In genomic region chr3:127554723-127555122, GRCm38 (mm10) we compare ENCODE assay signal across 8 mouse cellular contexts. TPM values are rescaled to one million over a fixed set of nuclear protein-coding genes. Genes with fewer than 3 reads are reported as not detected.
DNase-seq lines count a peak whose midpoint lies in the region; ATAC-seq lines count a peak whose summit lies in the region.

No protein-coding gene starts in this region.

- H3K27ac ChIP-seq in heart, embryonic 10.5 days = no peak overlapping the region
- no peak overlapping the region for H3K27ac ChIP-seq in embryonic facial prominence, embryonic 14.5 days (replicated peaks; ENCODE audit: low read depth, low read length)
- no peak overlapping the region for H3K27ac ChIP-seq in liver, embryonic 13.5 days

- no peaks in the 10 kb centered on the region for H3K9me3 ChIP-seq in heart, embryonic 10.5 days
- no peaks in the 10 kb centered on the region for H3K9me3 ChIP-seq in embryonic facial prominence, embryonic 14.5 days (ENCODE audit: control insufficient read depth, low read length)
- no peaks in the 10 kb centered on the region for H3K9me3 ChIP-seq in liver, embryonic 13.5 days (replicated peaks)

- H3K36me3 ChIP-seq in heart, embryonic 10.5 days = peaks cover 22% of the 10 kb centered on the region
- H3K36me3 ChIP-seq in embryonic facial prominence, embryonic 14.5 days (ENCODE audit: control insufficient read depth, insufficient read depth, low read length) = peaks cover 16% of the 10 kb centered on the region; the same call in 1 of the 2 replicates
- H3K36me3 ChIP-seq in liver, embryonic 13.5 days = peaks cover 37% of the 10 kb centered on the region

- H3K27me3 ChIP-seq in heart, embryonic 10.5 days (ENCODE audit: insufficient read depth, poor library complexity, severe bottlenecking) = no peaks in the 10 kb centered on the region
- H3K27me3 ChIP-seq in embryonic facial prominence, embryonic 14.5 days (replicated peaks; ENCODE audit: control insufficient read depth, insufficient read depth, low read length) = no peaks in the 10 kb centered on the region
- H3K27me3 ChIP-seq in liver, embryonic 13.5 days = no peaks in the 10 kb centered on the region

- peak overlapping the region; percentile 68 for H3K4me2 ChIP-seq in embryonic facial prominence, embryonic 14.5 days (ENCODE audit: low read depth, low read length)
- peak overlapping the region; percentile 83 for H3K4me2 ChIP-seq in liver, embryonic 13.5 days

- H3K4me1 ChIP-seq in heart, embryonic 10.5 days = peaks cover 6% of the 10 kb centered on the region; the same call in 1 of the 2 replicates
- H3K4me1 ChIP-seq in embryonic facial prominence, embryonic 14.5 days (ENCODE audit: control insufficient read depth, insufficient read depth, low read length) = 0 out of 2 replicates have a peak, but pooled peaks cover 2% of the 10 kb centered on the region
- peaks cover 17% of the 10 kb centered on the region for H3K4me1 ChIP-seq in liver, embryonic 13.5 days (replicated peaks)

- peak overlapping the region; percentile 92 for H3K4me3 ChIP-seq in heart, embryonic 10.5 days
- peak overlapping the region; percentile 82 for H3K4me3 ChIP-seq in embryonic facial prominence, embryonic 14.5 days (ENCODE audit: low read depth, low read length)
- H3K4me3 ChIP-seq in liver, embryonic 13.5 days (replicated peaks) = peak overlapping the region; percentile 89

- WGBS in heart, embryonic 10.5 days = 66% methylated on average over 5 of the region's 5 CpGs
- WGBS in embryonic facial prominence, embryonic 14.5 days = 45% methylated on average over 5 of the region's 5 CpGs
- WGBS in liver, embryonic 13.5 days (ENCODE audit: insufficient replicate concordance) = 71% methylated on average over 5 of the region's 5 CpGs

- intact Hi-C loops in heart, postnatal 14 days (cut with DNase I) = loop anchor here (2.0 to 10.0 kb wide), 2 partner anchors 232 to 370 kb away; no protein-coding TSS in a partner anchor

- DNase-seq in heart, embryonic 10.5 days (ENCODE audit: low spot score) = no peak
- no peak for DNase-seq in heart, postnatal 14 days
- DNase-seq in 416B (ENCODE audit: low read depth) = peak; percentile 62
- DNase-seq in embryonic facial prominence, embryonic 14.5 days (ENCODE audit: low spot score) = peak; percentile 63
- DNase-seq in liver, embryonic 13.5 days = no peak
- no peak for DNase-seq in thymus, adult 18-20 months
- no peak for DNase-seq in kidney, adult 8-10 months
- DNase-seq in left cerebral cortex, adult 8-10 months (ENCODE audit: low spot score in 2 of 2) = no peak

- ATAC-seq in embryonic facial prominence, embryonic 14.5 days (ENCODE audit: low read depth) = no peak
- ATAC-seq in liver, embryonic 13.5 days (ENCODE audit: low read depth) = no peak

- no peak overlapping the region for H3K9ac ChIP-seq in embryonic facial prominence, embryonic 14.5 days (ENCODE audit: low read depth, low read length)
- peak overlapping the region; percentile 87 for H3K9ac ChIP-seq in liver, embryonic 13.5 days

RNA-seq across cellular contexts. Expression of gene Zgrf1, which starts 1.4 kb away (rescaled TPM):
- polyA plus RNA-seq in heart, embryonic 10.5 days (2016; fragmentation: Nextera tagmentation; extraction: Ambion mirVana) = 13.4 and 14.0 TPM in 2 replicates
- 1 to 10 TPM in 1 of 2 experiments, under 1 TPM in 1; 0.74 to 1.6 TPM for total RNA-seq in heart, postnatal 14 days (2021)
- polyA plus RNA-seq in embryonic facial prominence, embryonic 14.5 days (2014; fragmentation: Nextera tagmentation; extraction: Ambion mirVana) = 6.1 and 6.5 TPM in 2 replicates
- 3.6 and 4.0 TPM in 2 replicates for polyA plus RNA-seq in liver, embryonic 13.5 days (2015; fragmentation: Nextera tagmentation; extraction: Ambion mirVana)
- 1 to 10 TPM; 2.7 to 4.1 (median 3.3) TPM for total RNA-seq in left cerebral cortex, adult 8-10 months (2022)

RNA-seq across cellular contexts. Expression of gene Larp7, which starts 1.6 kb away (rescaled TPM):
- polyA plus RNA-seq in heart, embryonic 10.5 days (2016; fragmentation: Nextera tagmentation; extraction: Ambion mirVana) = 56.6 and 57.3 TPM in 2 replicates
- total RNA-seq in heart, postnatal 14 days (2021) = 10 to 100 TPM; 18.1 to 22.9 TPM
- polyA plus RNA-seq in embryonic facial prominence, embryonic 14.5 days (2014; fragmentation: Nextera tagmentation; extraction: Ambion mirVana) = 49.9 and 53.8 TPM in 2 replicates
- polyA plus RNA-seq in liver, embryonic 13.5 days (2015; fragmentation: Nextera tagmentation; extraction: Ambion mirVana) = 41.2 and 50.9 TPM in 2 replicates
- total RNA-seq in left cerebral cortex, adult 8-10 months (2022) = 10 to 100 TPM; 16.2 to 20.6 (median 18.0) TPM

RNA-seq across cellular contexts. Expression of gene Ank2, which starts 55.6 kb away (rescaled TPM):
- polyA plus RNA-seq in heart, embryonic 10.5 days (2016; fragmentation: Nextera tagmentation; extraction: Ambion mirVana) = 25.8 and 36.2 TPM in 2 replicates
- 100 to 1,000 TPM; 313 to 315 TPM for total RNA-seq in heart, postnatal 14 days (2021)
- polyA plus RNA-seq in embryonic facial prominence, embryonic 14.5 days (2014; fragmentation: Nextera tagmentation; extraction: Ambion mirVana) = 48.3 and 52.2 TPM in 2 replicates
- polyA plus RNA-seq in liver, embryonic 13.5 days (2015; fragmentation: Nextera tagmentation; extraction: Ambion mirVana) = 4.9 and 6.7 TPM in 2 replicates
- 100 to 1,000 TPM; 772 to 913 (median 838) TPM for total RNA-seq in left cerebral cortex, adult 8-10 months (2022)

Comparison
In these comparisons a context has a peak if more than half of its experiments do, and no peak if none do; other contexts are left out.
1. DNase-seq: peak in 416B (single experiment) and embryonic facial prominence, embryonic 14.5 days (single experiment); none in heart, embryonic 10.5 days (single experiment), heart, postnatal 14 days (0 of 2), liver, embryonic 13.5 days (single experiment), thymus, adult 18-20 months (0 of 2), kidney, adult 8-10 months (0 of 2) and left cerebral cortex, adult 8-10 months (0 of 2).
2. Peak in every context shown above with its lines, with median percentiles within 50 percentile points of each other: H3K4me3 ChIP-seq.